Mouse (Mus musculus) liver, embryonic 12.5 days (tissue): ENCODE measurements around the gene Gstm3. TPM values are rescaled to one million over a fixed set of nuclear protein-coding genes. Genes with fewer than 3 reads are reported as not detected.
"Not testable (repeated sequence)": the region's sequence is repeated elsewhere in the genome, so short reads cannot be mapped to it uniquely, and the experiment has no call there.

Source experiments
- ATAC-seq: fragments of 200-750 bp; cut with Nextera tagmentation; 2 replicates; pipeline ENCODE4 v1.8.0; 2017; ENCODE audit warnings: moderate number of reproducible peaks, mild to moderate bottlenecking, moderate library complexity
- H3K27ac ChIP-seq: fragments of 300-500 bp; sonication (generic); 2 replicates; pipeline ENCODE4 v1.5.1; 2016; ENCODE audit warnings: mild to moderate bottlenecking
- H3K27me3 ChIP-seq: fragments of 300-500 bp; sonication (generic); replicated peaks from 2 replicates; pipeline ENCODE4 v1.6.1; 2016; ENCODE audit warnings: mild to moderate bottlenecking, moderate library complexity
- H3K36me3 ChIP-seq: fragments of 300-500 bp; sonication (generic); 2 replicates; pipeline ENCODE4 v1.6.1; 2016; ENCODE audit warnings: mild to moderate bottlenecking, moderate library complexity
- H3K4me1 ChIP-seq: fragments of 300-500 bp; sonication (generic); 2 replicates; pipeline ENCODE4 v1.6.1; 2016
- H3K4me2 ChIP-seq: fragments of 300-500 bp; sonication (generic); 2 replicates; pipeline ENCODE4 v1.6.1; 2016; ENCODE audit warnings: mild to moderate bottlenecking, moderate library complexity
- H3K4me3 ChIP-seq: fragments of 300-500 bp; sonication (generic); 2 replicates; pipeline ENCODE4 v1.5.1; 2016; ENCODE audit warnings: mild to moderate bottlenecking, moderate library complexity
- H3K9ac ChIP-seq: fragments of 300-500 bp; sonication (generic); 2 replicates; pipeline ENCODE4 v1.6.1; 2016; ENCODE audit warnings: mild to moderate bottlenecking, moderate library complexity
- H3K9me3 ChIP-seq: fragments of 300-500 bp; sonication (generic); replicated peaks from 2 replicates; pipeline ENCODE4 v1.6.1; 2016; ENCODE audit warnings: mild to moderate bottlenecking, moderate library complexity
- whole genome bisulfite sequencing: fragments of 180-500 bp; shearing (Covaris S2); methylation state at CpG from one replicate; pipeline ENCODE4 v1.1.7; 2016; ENCODE audit not compliant: insufficient replicate concordance; 5-methylcytosine and 5-hydroxymethylcytosine counted together
- polyA plus RNA-seq: library from polyadenylated mRNA; unstranded; fragments of >200 nt; fragmentation: Nextera tagmentation; extraction: Ambion mirVana; gene quantifications from 2 replicates; pipeline ENCODE4 v1.2.1, GENCODE M21; 2016

The Gstm3 gene
- 7.9 and 10.0 TPM in 2 replicates for polyA plus RNA-seq

- Histone ChIP-seq H3K4me3 (no peak within 1 kb of the TSS), H3K4me2 (peak within 1 kb of the TSS; percentile 2; the same call in 1 of the 2 replicates), H3K36me3 (no peaks in the 10 kb centered on the region), H3K9ac (no peak within 1 kb of the TSS), H3K4me1 (peaks cover 21% of the 10 kb centered on the region), H3K27me3 (0 out of 2 replicates have a peak, but pooled peaks cover 4% of the 10 kb centered on the region), H3K9me3 (no peaks in the 10 kb centered on the region), H3K27ac (no peak within 1 kb of the TSS)
- peak; percentile 29; the same call in 1 of the 2 replicates for ATAC-seq
- WGBS, result 40% methylated on average over 13 of the region's 13 CpGs
Observed at GRCm38 (mm10) chr3:107968724-107969395, at the start of gene Gstm3. Gstm3 (minus strand) TSS chr3:107969283.

- 20% methylated on average over 14 of the region's 14 CpGs for WGBS
- Histone ChIP-seq H3K36me3 (no peaks in the 10 kb centered on the region), H3K27ac (peak overlapping the region; percentile 59), H3K4me1 (peaks cover 34% of the 10 kb centered on the region), H3K9ac (peak overlapping the region; percentile 32; the same call in 1 of the 2 replicates), H3K27me3 (peaks cover 16% of the 10 kb centered on the region; the same call in 1 of the 2 replicates), H3K4me2 (peak overlapping the region; percentile 71), H3K9me3 (no peaks in the 10 kb centered on the region), H3K4me3 (peak overlapping the region; percentile 46)
- 0 out of 2 replicates have a peak, but pooled peaks have one; percentile 6 for ATAC-seq
Observed at GRCm38 (mm10) chr3:108018190-108018820, 49.2 kb upstream of the Gstm3 start.

- H3K9me3 ChIP-seq, result no peaks in the 10 kb centered on the region
- H3K27me3 ChIP-seq, result peaks cover 10% of the 10 kb centered on the region; the same call in 1 of the 2 replicates
- H3K4me2 ChIP-seq, result peak within 1 kb of the TSS; percentile 71
- peak; percentile 91 for ATAC-seq
- peak within 1 kb of the TSS; percentile 32 for H3K9ac ChIP-seq
- H3K36me3 ChIP-seq, result no peaks in the 10 kb centered on the region
- H3K4me3 ChIP-seq, result peak within 1 kb of the TSS; percentile 46
- 1% methylated on average over 31 of the region's 31 CpGs for WGBS
- H3K27ac ChIP-seq, result peak within 1 kb of the TSS; percentile 70
- H3K4me1 ChIP-seq, result peaks cover 31% of the 10 kb centered on the region
Observed at GRCm38 (mm10) chr3:108017473-108018189, 48.5 kb upstream of the Gstm3 start, which contains the start of gene Gstm1. Gstm1 (minus strand) TSS chr3:108017973.

- H3K27ac ChIP-seq, H3K27me3 ChIP-seq, ATAC-seq, H3K36me3 ChIP-seq, H3K9ac ChIP-seq, H3K9me3 ChIP-seq: not testable (repeated sequence)
- Histone ChIP-seq H3K4me1 (peaks cover 26% of the 10 kb centered on the region), H3K4me3 (peak overlapping the region; percentile 46; the same call in 1 of the 2 replicates), H3K4me2 (peak overlapping the region; percentile 71)
- 76% methylated on average over 5 of the region's 5 CpGs for WGBS
Observed at GRCm38 (mm10) chr3:108016468-108016867, 47.4 kb upstream of the Gstm3 start.

DNA sequence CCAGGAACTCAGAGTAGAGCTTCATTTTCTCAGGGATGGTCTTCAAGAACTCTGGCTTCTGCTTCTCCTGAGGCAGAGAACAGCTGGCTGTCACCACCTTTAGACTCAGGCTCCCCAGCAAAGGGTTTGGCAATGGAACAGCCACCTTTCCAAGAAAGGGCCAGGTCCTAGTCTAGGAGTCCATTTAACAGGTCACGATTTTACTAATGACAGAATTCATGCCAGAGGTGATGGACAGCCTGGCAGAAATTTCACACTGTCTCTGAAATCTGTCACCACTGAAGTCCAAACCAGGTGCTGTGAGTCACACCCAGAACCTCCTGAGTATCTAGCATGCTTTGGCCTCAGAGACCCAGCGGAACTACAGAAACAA lies 45.9 kb upstream of the Gstm3 start:
- Histone ChIP-seq H3K4me3 (no peak overlapping the region), H3K4me1 (peaks cover 22% of the 10 kb centered on the region), H3K4me2 (no peak overlapping the region), H3K9me3 (no peaks in the 10 kb centered on the region), H3K36me3 (no peaks in the 10 kb centered on the region), H3K9ac (no peak overlapping the region), H3K27me3 (0 out of 2 replicates have a peak, but pooled peaks cover 6% of the 10 kb centered on the region), H3K27ac (no peak overlapping the region)
- 75% methylated on average over 2 of the region's 2 CpGs for WGBS
- no peak for ATAC-seq

GRCm38 (mm10) chr3:108014098-108014973 lies 45.3 kb upstream of the Gstm3 start:
- H3K36me3 ChIP-seq, result no peaks in the 10 kb centered on the region
- ATAC-seq, result no peak
- H3K9me3 ChIP-seq, result no peaks in the 10 kb centered on the region
- no peak overlapping the region for H3K4me2 ChIP-seq
- H3K4me3 ChIP-seq, result no peak overlapping the region
- H3K27me3 ChIP-seq, result 0 out of 2 replicates have a peak, but pooled peaks cover 6% of the 10 kb centered on the region
- 65% methylated on average over 7 of the region's 8 CpGs for WGBS
- no peak overlapping the region for H3K27ac ChIP-seq
- no peak overlapping the region for H3K9ac ChIP-seq
- H3K4me1 ChIP-seq, result peaks cover 22% of the 10 kb centered on the region

- Histone ChIP-seq H3K27ac (no peak overlapping the region), H3K4me2 (0 out of 2 replicates have a peak overlapping the region, but pooled peaks have one; percentile 9), H3K9me3 (no peaks in the 10 kb centered on the region), H3K4me1 (peaks cover 15% of the 10 kb centered on the region), H3K27me3 (0 out of 2 replicates have a peak, but pooled peaks cover 6% of the 10 kb centered on the region), H3K9ac (no peak overlapping the region), H3K4me3 (no peak overlapping the region), H3K36me3 (no peaks in the 10 kb centered on the region)
- 50% methylated on average over 4 of the region's 4 CpGs for WGBS
- no peak for ATAC-seq
Observed at GRCm38 (mm10) chr3:108013331-108013871, 44.3 kb upstream of the Gstm3 start.

GRCm38 (mm10) chr3:108011558-108011957 lies 42.5 kb upstream of the Gstm3 start:
- Histone ChIP-seq H3K9ac (no peak overlapping the region), H3K4me2 (no peak overlapping the region), H3K9me3 (no peaks in the 10 kb centered on the region), H3K27ac (no peak overlapping the region), H3K4me1 (no peaks in the 10 kb centered on the region; the same call in 1 of the 2 replicates), H3K4me3 (no peak overlapping the region), H3K36me3 (no peaks in the 10 kb centered on the region), H3K27me3 (0 out of 2 replicates have a peak, but pooled peaks cover 6% of the 10 kb centered on the region)
- no peak for ATAC-seq
- 64% methylated on average over 3 of the region's 3 CpGs for WGBS

GRCm38 (mm10) chr3:108010286-108010685 lies 41.2 kb upstream of the Gstm3 start:
- H3K27ac ChIP-seq, result no peak overlapping the region
- H3K27me3 ChIP-seq, result 0 out of 2 replicates have a peak, but pooled peaks cover 2% of the 10 kb centered on the region
- H3K4me2 ChIP-seq, result no peak overlapping the region
- no peaks in the 10 kb centered on the region for H3K36me3 ChIP-seq
- H3K4me3 ChIP-seq, result no peak overlapping the region
- H3K9ac ChIP-seq, result no peak overlapping the region
- H3K4me1 ChIP-seq, result no peaks in the 10 kb centered on the region; the same call in 1 of the 2 replicates
- H3K9me3 ChIP-seq, result no peaks in the 10 kb centered on the region
- ATAC-seq, result no peak
- 57% methylated on average over 2 of the region's 2 CpGs for WGBS

DNA sequence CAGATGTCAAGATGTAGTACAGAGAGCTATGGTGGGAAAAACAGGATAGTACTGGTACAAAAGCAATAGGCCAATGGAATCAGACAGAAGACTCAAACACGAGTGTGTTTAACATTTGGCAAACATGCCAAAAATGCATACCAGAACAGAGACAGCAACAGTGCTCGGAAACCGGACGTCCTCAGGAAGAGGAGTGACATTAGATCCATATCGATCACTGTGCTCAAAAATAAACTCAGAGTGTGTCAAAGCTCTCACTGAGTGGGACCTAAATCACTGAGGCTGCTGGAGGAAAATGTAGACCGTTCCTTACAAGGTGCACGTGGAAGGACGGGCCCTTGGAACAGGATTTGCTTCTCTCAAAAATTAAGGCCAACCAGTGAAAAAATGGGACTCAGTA lies 32.9 kb upstream of the Gstm3 start:
- Histone ChIP-seq H3K4me1 (no peaks in the 10 kb centered on the region), H3K27me3 (0 out of 2 replicates have a peak, but pooled peaks cover 4% of the 10 kb centered on the region), H3K36me3 (no peaks in the 10 kb centered on the region), H3K27ac (no peak overlapping the region), H3K4me2 (no peak overlapping the region), H3K4me3 (no peak overlapping the region), H3K9ac (no peak overlapping the region), H3K9me3 (no peaks in the 10 kb centered on the region)
- 63% methylated on average over 8 of the region's 8 CpGs for WGBS
- ATAC-seq, result no peak

- no peak overlapping the region for H3K4me3 ChIP-seq
- no peak overlapping the region for H3K9ac ChIP-seq
- no peaks in the 10 kb centered on the region for H3K9me3 ChIP-seq
- H3K4me2 ChIP-seq, result no peak overlapping the region
- H3K27ac ChIP-seq, result no peak overlapping the region
- no peaks in the 10 kb centered on the region for H3K27me3 ChIP-seq
- no peak for ATAC-seq
- no peaks in the 10 kb centered on the region for H3K36me3 ChIP-seq
- H3K4me1 ChIP-seq, result no peaks in the 10 kb centered on the region
- WGBS, result 75% methylated on average over 3 of the region's 3 CpGs
Observed at GRCm38 (mm10) chr3:107999491-107999890, 30.4 kb upstream of the Gstm3 start.
